Mouse (Mus musculus): ENCODE data around the gene Krt82. TPM values are rescaled to one million over a fixed set of nuclear protein-coding genes. Genes with fewer than 3 reads are reported as not detected.

Gene Krt82
- polyA plus RNA-seq (2014; fragmentation: Illumina TruSeq; extraction: RNeasy Lipid Tissue Mini Kit (QIAGEN cat#74804); ENCODE audit: low read depth, low replicate concordance), result not detected

GRCm38 (mm10) chr15:101550567-101550966 lies at the start of gene Krt82:
Krt82 (minus strand) TSS chr15:101550667.

GRCm38 (mm10) chr15:101573796-101574345 lies 23.4 kb upstream of the Krt82 start, which contains the start of gene Krt75:
Krt75 (minus strand) TSS chr15:101573904.

DNA sequence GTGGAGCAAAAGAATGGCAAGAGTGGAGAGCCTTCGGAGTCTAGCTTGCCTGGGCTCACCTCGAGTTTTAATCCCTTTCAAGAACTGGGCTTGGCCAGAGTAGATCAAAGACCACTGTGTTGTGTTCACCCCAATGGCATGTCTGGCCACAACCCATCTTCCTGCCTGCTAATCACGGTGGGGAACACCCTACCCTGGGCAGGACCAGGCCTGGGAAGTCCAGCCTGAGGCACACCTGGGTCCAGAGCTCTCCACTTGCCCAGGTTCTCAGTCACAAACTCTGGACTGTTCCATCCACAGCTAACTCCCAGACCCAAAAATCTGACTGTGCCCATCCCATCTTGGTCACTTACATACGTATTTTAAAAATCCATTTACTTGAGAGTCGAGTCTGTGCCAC lies 12.4 kb upstream of the Krt82 start, which contains the start of gene Krt90:
Gene Krt90, minus strand, starts transcription at position 101 of the 400 bp plus-strand sequence.

GRCm38 (mm10) chr15:101532720-101533119 lies 17.7 kb downstream of the Krt82 start, which contains the start of gene Krt84:
Krt84 (minus strand) TSS chr15:101532820.

GRCm38 (mm10) chr15:101517161-101517560 lies 33.3 kb downstream of the Krt82 start, which contains the start of gene Gm49425:
Gm49425 (minus strand) TSS chr15:101517261.

GRCm38 (mm10) chr15:101491431-101491830 lies 59.0 kb downstream of the Krt82 start, which contains the start of gene Krt83:
Krt83 (minus strand) TSS chr15:101491512.

Other genes with a start within 250 kb of the Krt82 start
- 1.9 TPM for gene Krt80, start 180.5 kb downstream of the Krt82 start, polyA plus RNA-seq (2014; fragmentation: Illumina TruSeq; extraction: RNeasy Lipid Tissue Mini Kit (QIAGEN cat#74804); ENCODE audit: low read depth, low replicate concordance)
- gene Krt7, start 139.6 kb downstream of the Krt82 start, polyA plus RNA-seq (2014; fragmentation: Illumina TruSeq; extraction: RNeasy Lipid Tissue Mini Kit (QIAGEN cat#74804); ENCODE audit: low read depth, low replicate concordance), result 2.1 TPM
- gene Krt87, start 111.9 kb downstream of the Krt82 start, polyA plus RNA-seq (2014; fragmentation: Illumina TruSeq; extraction: RNeasy Lipid Tissue Mini Kit (QIAGEN cat#74804); ENCODE audit: low read depth, low replicate concordance), result not detected
- not detected for gene Krt88, start 102.9 kb downstream of the Krt82 start, polyA plus RNA-seq (2014; fragmentation: Illumina TruSeq; extraction: RNeasy Lipid Tissue Mini Kit (QIAGEN cat#74804); ENCODE audit: low read depth, low replicate concordance)
- not detected for gene Krt81, start 86.9 kb downstream of the Krt82 start, polyA plus RNA-seq (2014; fragmentation: Illumina TruSeq; extraction: RNeasy Lipid Tissue Mini Kit (QIAGEN cat#74804); ENCODE audit: low read depth, low replicate concordance)
- gene Krt86, start 77.2 kb downstream of the Krt82 start, polyA plus RNA-seq (2014; fragmentation: Illumina TruSeq; extraction: RNeasy Lipid Tissue Mini Kit (QIAGEN cat#74804); ENCODE audit: low read depth, low replicate concordance), result not detected
- not detected for gene Krt83, start 59.2 kb downstream of the Krt82 start, polyA plus RNA-seq (2014; fragmentation: Illumina TruSeq; extraction: RNeasy Lipid Tissue Mini Kit (QIAGEN cat#74804); ENCODE audit: low read depth, low replicate concordance)
- gene Gm49425, start 33.4 kb downstream of the Krt82 start, polyA plus RNA-seq (2014; fragmentation: Illumina TruSeq; extraction: RNeasy Lipid Tissue Mini Kit (QIAGEN cat#74804); ENCODE audit: low read depth, low replicate concordance), result not detected
- not detected for gene Krt84, start 17.8 kb downstream of the Krt82 start, polyA plus RNA-seq (2014; fragmentation: Illumina TruSeq; extraction: RNeasy Lipid Tissue Mini Kit (QIAGEN cat#74804); ENCODE audit: low read depth, low replicate concordance)
- gene Krt90, start 12.3 kb upstream of the Krt82 start, polyA plus RNA-seq (2014; fragmentation: Illumina TruSeq; extraction: RNeasy Lipid Tissue Mini Kit (QIAGEN cat#74804); ENCODE audit: low read depth, low replicate concordance), result not detected
- not detected for gene Krt75, start 23.2 kb upstream of the Krt82 start, polyA plus RNA-seq (2014; fragmentation: Illumina TruSeq; extraction: RNeasy Lipid Tissue Mini Kit (QIAGEN cat#74804); ENCODE audit: low read depth, low replicate concordance)
- gene Gm5414, start 77.5 kb upstream of the Krt82 start, polyA plus RNA-seq (2014; fragmentation: Illumina TruSeq; extraction: RNeasy Lipid Tissue Mini Kit (QIAGEN cat#74804); ENCODE audit: low read depth, low replicate concordance), result not detected
- gene Gm5478, start 96.7 kb upstream of the Krt82 start, polyA plus RNA-seq (2014; fragmentation: Illumina TruSeq; extraction: RNeasy Lipid Tissue Mini Kit (QIAGEN cat#74804); ENCODE audit: low read depth, low replicate concordance), result not detected
- gene Krt6b, start 129.6 kb upstream of the Krt82 start, polyA plus RNA-seq (2014; fragmentation: Illumina TruSeq; extraction: RNeasy Lipid Tissue Mini Kit (QIAGEN cat#74804); ENCODE audit: low read depth, low replicate concordance), result not detected
- not detected for gene Krt6a, start 143.6 kb upstream of the Krt82 start, polyA plus RNA-seq (2014; fragmentation: Illumina TruSeq; extraction: RNeasy Lipid Tissue Mini Kit (QIAGEN cat#74804); ENCODE audit: low read depth, low replicate concordance)
- gene Krt5, start 162.2 kb upstream of the Krt82 start, polyA plus RNA-seq (2014; fragmentation: Illumina TruSeq; extraction: RNeasy Lipid Tissue Mini Kit (QIAGEN cat#74804); ENCODE audit: low read depth, low replicate concordance), result not detected
- not detected for gene Krt71, start 192.4 kb upstream of the Krt82 start, polyA plus RNA-seq (2014; fragmentation: Illumina TruSeq; extraction: RNeasy Lipid Tissue Mini Kit (QIAGEN cat#74804); ENCODE audit: low read depth, low replicate concordance)
- not detected for gene Krt72, start 235.8 kb upstream of the Krt82 start, polyA plus RNA-seq (2014; fragmentation: Illumina TruSeq; extraction: RNeasy Lipid Tissue Mini Kit (QIAGEN cat#74804); ENCODE audit: low read depth, low replicate concordance)

All from heart, adult 10 weeks (tissue).